Mouse (Mus musculus): Measurements from ENCODE around the gene Fam155a. TPM values are rescaled to one million over a fixed set of nuclear protein-coding genes. Genes with fewer than 3 reads are reported as not detected.

Gene Fam155a
- polyA plus RNA-seq, 2 experiments: 0.04 to 0.10 TPM

- no peak overlapping the region for H3K4me2 ChIP-seq (ENCODE audit: low read depth)
- H3K9me3 ChIP-seq (ENCODE audit: control insufficient read depth, low read length): no peaks in the 10 kb centered on the region
- H3K4me1 ChIP-seq (replicated peaks; ENCODE audit: control insufficient read depth in 2 of 2, insufficient read depth in 2 of 2, low read length in 1 of 2): no peaks in the 10 kb centered on the region
- no peaks in the 10 kb centered on the region for H3K27me3 ChIP-seq (ENCODE audit: control insufficient read depth, insufficient read depth, low read length)
- 54% methylated on average over 5 of the region's 5 CpGs for WGBS (ENCODE audit: insufficient replicate concordance)
- ATAC-seq (ENCODE audit: insufficient read depth) (no peak), DNase-seq (ENCODE audit: low read depth in 3 of 3, low spot score in 3 of 3) (no peak)
- no peaks in the 10 kb centered on the region for H3K36me3 ChIP-seq (replicated peaks; ENCODE audit: control insufficient read depth, insufficient read depth, low read depth)
- no peak overlapping the region for H3K27ac ChIP-seq
- TF ChIP-seq EP300 (IDR thresholded peaks at IDR 0.05; ENCODE audit: low read depth) (no peak), CTCF (IDR thresholded peaks at IDR 0.05; ENCODE audit: low read depth) (no peak)
- no peak overlapping the region for H3K4me3 ChIP-seq (ENCODE audit: insufficient read depth in 1 of 2, low read depth in 2 of 2, low read length in 2 of 2)
- no peak overlapping the region for H3K9ac ChIP-seq (replicated peaks)
Measured at GRCm38 (mm10) chr8:9453742-9454141, 317.2 kb downstream of the Fam155a start.

GRCm38 (mm10) chr8:9451543-9451942, 319.4 kb downstream of the Fam155a start:
- DNase-seq (ENCODE audit: low read depth in 3 of 3, low spot score in 3 of 3) (no peak), ATAC-seq (ENCODE audit: insufficient read depth) (no peak)
- Histone ChIP-seq H3K4me1 (replicated peaks; ENCODE audit: control insufficient read depth in 2 of 2, insufficient read depth in 2 of 2, low read length in 1 of 2) (no peaks in the 10 kb centered on the region), H3K27me3 (ENCODE audit: control insufficient read depth, insufficient read depth, low read length) (no peaks in the 10 kb centered on the region), H3K4me2 (ENCODE audit: low read depth) (no peak overlapping the region), H3K9ac (replicated peaks) (no peak overlapping the region), H3K36me3 (replicated peaks; ENCODE audit: control insufficient read depth, insufficient read depth, low read depth) (no peaks in the 10 kb centered on the region), H3K4me3 (ENCODE audit: insufficient read depth in 1 of 2, low read depth in 2 of 2, low read length in 2 of 2) (no peak overlapping the region), H3K9me3 (ENCODE audit: control insufficient read depth, low read length) (no peaks in the 10 kb centered on the region), H3K27ac (no peak overlapping the region)
- 40% methylated on average over 4 of the region's 4 CpGs for WGBS (ENCODE audit: insufficient replicate concordance)
- TF ChIP-seq EP300 (IDR thresholded peaks at IDR 0.05; ENCODE audit: low read depth): no peak
- peak; percentile 61 for TF ChIP-seq CTCF (IDR thresholded peaks at IDR 0.05; ENCODE audit: low read depth)

- DNase-seq (ENCODE audit: low read depth in 3 of 3, low spot score in 3 of 3): no peak
- ATAC-seq (ENCODE audit: insufficient read depth): no peak
- H3K36me3 ChIP-seq (replicated peaks; ENCODE audit: control insufficient read depth, insufficient read depth, low read depth): no peaks in the 10 kb centered on the region
- TF ChIP-seq CTCF (IDR thresholded peaks at IDR 0.05; ENCODE audit: low read depth) (no peak), EP300 (IDR thresholded peaks at IDR 0.05; ENCODE audit: low read depth) (no peak)
- no peak overlapping the region for H3K4me2 ChIP-seq (ENCODE audit: low read depth)
- no peaks in the 10 kb centered on the region for H3K27me3 ChIP-seq (ENCODE audit: control insufficient read depth, insufficient read depth, low read length)
- H3K9me3 ChIP-seq (ENCODE audit: control insufficient read depth, low read length): no peaks in the 10 kb centered on the region
- no peaks in the 10 kb centered on the region for H3K4me1 ChIP-seq (replicated peaks; ENCODE audit: control insufficient read depth in 2 of 2, insufficient read depth in 2 of 2, low read length in 1 of 2)
- H3K9ac ChIP-seq (replicated peaks): no peak overlapping the region
- H3K27ac ChIP-seq: no peak overlapping the region
- 51% methylated on average over 7 of the region's 7 CpGs for WGBS (ENCODE audit: insufficient replicate concordance)
- H3K4me3 ChIP-seq (ENCODE audit: insufficient read depth in 1 of 2, low read depth in 2 of 2, low read length in 2 of 2): no peak overlapping the region
Measured at GRCm38 (mm10) chr8:9448613-9449012, 322.3 kb downstream of the Fam155a start.

GRCm38 (mm10) chr8:9437822-9438221, 333.1 kb downstream of the Fam155a start:
- Histone ChIP-seq H3K4me3 (ENCODE audit: insufficient read depth in 1 of 2, low read depth in 2 of 2, low read length in 2 of 2) (no peak overlapping the region), H3K27ac (no peak overlapping the region), H3K4me2 (ENCODE audit: low read depth) (no peak overlapping the region), H3K4me1 (replicated peaks; ENCODE audit: control insufficient read depth in 2 of 2, insufficient read depth in 2 of 2, low read length in 1 of 2) (no peaks in the 10 kb centered on the region), H3K9me3 (ENCODE audit: control insufficient read depth, low read length) (no peaks in the 10 kb centered on the region), H3K36me3 (replicated peaks; ENCODE audit: control insufficient read depth, insufficient read depth, low read depth) (no peaks in the 10 kb centered on the region), H3K27me3 (ENCODE audit: control insufficient read depth, insufficient read depth, low read length) (no peaks in the 10 kb centered on the region), H3K9ac (replicated peaks) (no peak overlapping the region)
- DNase-seq (ENCODE audit: low read depth in 3 of 3, low spot score in 3 of 3): no peak
- TF ChIP-seq EP300 (IDR thresholded peaks at IDR 0.05; ENCODE audit: low read depth) (no peak), CTCF (IDR thresholded peaks at IDR 0.05; ENCODE audit: low read depth) (no peak)
- 8% methylated on average over 4 of the region's 4 CpGs for WGBS (ENCODE audit: insufficient replicate concordance)
- ATAC-seq (ENCODE audit: insufficient read depth): no peak

- H3K27me3 ChIP-seq (ENCODE audit: control insufficient read depth, insufficient read depth, low read length): no peaks in the 10 kb centered on the region
- ATAC-seq (ENCODE audit: insufficient read depth) (no peak), DNase-seq (ENCODE audit: low read depth in 3 of 3, low spot score in 3 of 3) (no peak)
- H3K9me3 ChIP-seq (ENCODE audit: control insufficient read depth, low read length): no peaks in the 10 kb centered on the region
- no peak overlapping the region for H3K4me3 ChIP-seq (ENCODE audit: insufficient read depth in 1 of 2, low read depth in 2 of 2, low read length in 2 of 2)
- no peak overlapping the region for H3K4me2 ChIP-seq (ENCODE audit: low read depth)
- WGBS (ENCODE audit: insufficient replicate concordance): 36% methylated on average over 10 of the region's 10 CpGs
- 0 out of 4 replicates have a peak, but pooled peaks cover 0 to 2% of the 10 kb centered on the region in 2 experiments for H3K4me1 ChIP-seq (replicated peaks; ENCODE audit: control insufficient read depth in 2 of 2, insufficient read depth in 2 of 2, low read length in 1 of 2)
- no peak overlapping the region for H3K9ac ChIP-seq (replicated peaks)
- no peak for TF ChIP-seq CTCF (IDR thresholded peaks at IDR 0.05; ENCODE audit: low read depth)
- no peak for TF ChIP-seq EP300 (IDR thresholded peaks at IDR 0.05; ENCODE audit: low read depth)
- no peak overlapping the region for H3K27ac ChIP-seq
- H3K36me3 ChIP-seq (replicated peaks; ENCODE audit: control insufficient read depth, insufficient read depth, low read depth): no peaks in the 10 kb centered on the region
Measured at GRCm38 (mm10) chr8:9435501-9435900, 335.5 kb downstream of the Fam155a start.
